Mouse (Mus musculus): Measurements from ENCODE around the gene Hoga1. TPM values are rescaled to one million over a fixed set of nuclear protein-coding genes. Genes with fewer than 3 reads are reported as not detected.

Hoga1 gene
- polyA plus RNA-seq, 1 experiment from 2014 or later, result 97.6 TPM

- TF ChIP-seq CTCF (IDR thresholded peaks at IDR 0.05; ENCODE audit: low read depth), result no peak
- DNase-seq (ENCODE audit: low spot score), result peak; percentile 27
- WGBS, result 83% methylated on average over 15 of the region's 15 CpGs
- H3K4me1 ChIP-seq (replicated peaks; ENCODE audit: insufficient read depth, low read length), result 0 out of 2 replicates have a peak, but pooled peaks cover 3% of the 10 kb centered on the region
- H3K9ac ChIP-seq (ENCODE audit: low read depth, low read length), result no peak overlapping the region
- no peaks in the 10 kb centered on the region for H3K9me3 ChIP-seq (replicated peaks; ENCODE audit: low read length)
- ATAC-seq (replicated peaks; ENCODE audit: low FRiP score, low read depth), result peak; percentile 75
- no peaks in the 10 kb centered on the region for H3K27me3 ChIP-seq (ENCODE audit: insufficient read depth, low read length)
- 0 out of 2 replicates have a peak, but pooled peaks cover 6% of the 10 kb centered on the region for H3K36me3 ChIP-seq (ENCODE audit: insufficient read depth, low read length)
- H3K27ac ChIP-seq, result peak overlapping the region; percentile 51; the same call in 1 of the 2 replicates
- H3K4me2 ChIP-seq (ENCODE audit: low read length), result no peak overlapping the region
- no peak overlapping the region for H3K4me3 ChIP-seq (replicated peaks; ENCODE audit: low read depth, low read length)
These were observed 26.6 kb downstream of the Hoga1 start for GRCm38 (mm10) chr19:42071886-42072608.

- Histone ChIP-seq H3K27me3 (ENCODE audit: insufficient read depth, low read length) (no peaks in the 10 kb centered on the region), H3K4me1 (replicated peaks; ENCODE audit: insufficient read depth, low read length) (0 out of 2 replicates have a peak, but pooled peaks cover 3% of the 10 kb centered on the region), H3K36me3 (ENCODE audit: insufficient read depth, low read length) (0 out of 2 replicates have a peak, but pooled peaks cover 6% of the 10 kb centered on the region), H3K4me2 (ENCODE audit: low read length) (no peak overlapping the region), H3K9me3 (replicated peaks; ENCODE audit: low read length) (no peaks in the 10 kb centered on the region), H3K9ac (ENCODE audit: low read depth, low read length) (no peak overlapping the region), H3K27ac (peak overlapping the region; percentile 51; the same call in 1 of the 2 replicates), H3K4me3 (replicated peaks; ENCODE audit: low read depth, low read length) (no peak overlapping the region)
- 56% methylated on average over 7 of the region's 7 CpGs for WGBS
- ATAC-seq (replicated peaks; ENCODE audit: low FRiP score, low read depth), result peak; percentile 70
- peak; percentile 55 for DNase-seq (ENCODE audit: low spot score)
- TF ChIP-seq CTCF (IDR thresholded peaks at IDR 0.05; ENCODE audit: low read depth), result peak; percentile 62
These were observed 27.4 kb downstream of the Hoga1 start for GRCm38 (mm10) chr19:42072802-42073201.

- WGBS, result 77% methylated on average over 2 of the region's 2 CpGs
- no peak overlapping the region for H3K9ac ChIP-seq (ENCODE audit: low read depth, low read length)
- 0 out of 2 replicates have a peak, but pooled peaks cover 6% of the 10 kb centered on the region for H3K36me3 ChIP-seq (ENCODE audit: insufficient read depth, low read length)
- no peaks in the 10 kb centered on the region for H3K4me1 ChIP-seq (replicated peaks; ENCODE audit: insufficient read depth, low read length)
- H3K27me3 ChIP-seq (ENCODE audit: insufficient read depth, low read length), result no peaks in the 10 kb centered on the region
- peak overlapping the region; percentile 31; the same call in 1 of the 2 replicates for H3K27ac ChIP-seq
- no peak overlapping the region for H3K4me2 ChIP-seq (ENCODE audit: low read length)
- no peak overlapping the region for H3K4me3 ChIP-seq (replicated peaks; ENCODE audit: low read depth, low read length)
- no peaks in the 10 kb centered on the region for H3K9me3 ChIP-seq (replicated peaks; ENCODE audit: low read length)
- DNase-seq (ENCODE audit: low spot score) (no peak), ATAC-seq (replicated peaks; ENCODE audit: low FRiP score, low read depth) (peak; percentile 8; the same call in 1 of the 2 replicates)
- TF ChIP-seq CTCF (IDR thresholded peaks at IDR 0.05; ENCODE audit: low read depth), result no peak
These were observed 29.6 kb downstream of the Hoga1 start for GRCm38 (mm10) chr19:42075051-42075450.

DNA sequence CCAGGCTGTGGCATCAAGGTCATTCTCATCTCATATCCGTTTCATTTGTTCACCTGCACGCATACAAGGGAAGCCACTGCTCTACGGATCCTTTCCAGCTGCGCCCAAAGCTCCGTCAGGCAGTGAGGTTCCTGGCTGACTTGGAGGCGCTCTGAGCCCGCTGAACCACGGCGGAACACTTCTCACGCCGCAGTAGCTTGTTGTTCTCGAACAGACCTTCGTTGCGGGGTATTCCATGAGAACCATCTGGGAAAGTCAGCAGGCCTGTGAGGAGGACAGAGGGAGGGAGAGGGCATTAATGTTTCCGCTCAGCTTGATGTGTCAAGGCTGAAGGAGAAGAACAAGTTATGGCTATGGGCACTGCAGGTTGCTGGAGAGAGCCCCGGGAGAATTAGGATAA, 30.6 kb downstream of the Hoga1 start:
- H3K9me3 ChIP-seq (replicated peaks; ENCODE audit: low read length), result no peaks in the 10 kb centered on the region
- ATAC-seq (replicated peaks; ENCODE audit: low FRiP score, low read depth) (no peak), DNase-seq (ENCODE audit: low spot score) (no peak)
- 0 out of 2 replicates have a peak, but pooled peaks cover 6% of the 10 kb centered on the region for H3K36me3 ChIP-seq (ENCODE audit: insufficient read depth, low read length)
- H3K4me1 ChIP-seq (replicated peaks; ENCODE audit: insufficient read depth, low read length), result no peaks in the 10 kb centered on the region
- 80% methylated on average over 16 of the region's 16 CpGs for WGBS
- H3K4me3 ChIP-seq (replicated peaks; ENCODE audit: low read depth, low read length), result no peak overlapping the region
- no peak overlapping the region for H3K4me2 ChIP-seq (ENCODE audit: low read length)
- no peak overlapping the region for H3K27ac ChIP-seq
- no peak overlapping the region for H3K9ac ChIP-seq (ENCODE audit: low read depth, low read length)
- no peaks in the 10 kb centered on the region for H3K27me3 ChIP-seq (ENCODE audit: insufficient read depth, low read length)
- no peak for TF ChIP-seq CTCF (IDR thresholded peaks at IDR 0.05; ENCODE audit: low read depth)

DNA sequence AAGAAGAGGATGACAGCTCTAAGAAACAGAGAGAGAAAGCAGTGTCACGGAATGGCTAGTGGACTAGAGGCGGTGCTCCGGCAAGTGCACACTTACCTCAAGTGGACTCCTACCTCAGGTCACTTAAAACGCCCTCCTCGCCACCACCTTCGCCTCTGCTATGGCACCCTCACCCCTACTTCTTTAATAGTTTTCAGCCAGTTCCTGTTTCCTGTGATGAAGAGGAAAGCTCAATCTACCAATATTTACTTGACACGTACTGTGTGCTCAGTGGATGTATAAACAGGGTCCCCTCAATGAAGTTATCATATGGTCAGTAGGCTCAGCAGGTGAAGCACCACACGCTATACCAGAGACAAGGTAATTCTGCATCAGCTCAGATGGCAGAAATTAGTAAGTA, 33.2 kb downstream of the Hoga1 start:
- DNase-seq (ENCODE audit: low spot score) (no peak), ATAC-seq (replicated peaks; ENCODE audit: low FRiP score, low read depth) (no peak)
- no peaks in the 10 kb centered on the region for H3K9me3 ChIP-seq (replicated peaks; ENCODE audit: low read length)
- 0 out of 2 replicates have a peak, but pooled peaks cover 6% of the 10 kb centered on the region for H3K36me3 ChIP-seq (ENCODE audit: insufficient read depth, low read length)
- no peak overlapping the region for H3K4me3 ChIP-seq (replicated peaks; ENCODE audit: low read depth, low read length)
- WGBS, result 92% methylated on average over 8 of the region's 8 CpGs
- no peak overlapping the region for H3K4me2 ChIP-seq (ENCODE audit: low read length)
- no peak overlapping the region for H3K27ac ChIP-seq
- H3K9ac ChIP-seq (ENCODE audit: low read depth, low read length), result no peak overlapping the region
- H3K4me1 ChIP-seq (replicated peaks; ENCODE audit: insufficient read depth, low read length), result no peaks in the 10 kb centered on the region
- no peaks in the 10 kb centered on the region for H3K27me3 ChIP-seq (ENCODE audit: insufficient read depth, low read length)
- no peak for TF ChIP-seq CTCF (IDR thresholded peaks at IDR 0.05; ENCODE audit: low read depth)

DNA sequence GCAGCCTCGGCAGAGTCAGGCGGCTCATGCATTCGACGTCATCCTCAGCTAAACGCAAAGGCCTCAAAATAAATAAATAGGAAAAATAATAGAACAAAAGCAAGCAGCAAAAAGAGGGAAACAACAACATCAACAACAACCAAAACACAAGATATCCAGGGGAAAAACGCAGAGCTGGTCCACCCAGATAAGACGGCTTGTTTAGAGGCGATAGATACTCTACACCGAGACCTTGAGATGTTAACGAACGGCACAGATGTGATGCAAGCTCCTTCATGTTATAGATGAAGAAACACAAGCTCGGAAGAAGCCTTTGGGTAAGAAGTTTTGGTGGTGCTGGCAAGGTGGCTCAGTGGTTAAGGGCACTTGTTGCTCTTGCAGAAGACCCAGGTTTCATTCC, 33.6 kb downstream of the Hoga1 start:
- Histone ChIP-seq H3K27ac (no peak overlapping the region), H3K36me3 (ENCODE audit: insufficient read depth, low read length) (0 out of 2 replicates have a peak, but pooled peaks cover 6% of the 10 kb centered on the region), H3K9me3 (replicated peaks; ENCODE audit: low read length) (no peaks in the 10 kb centered on the region), H3K4me1 (replicated peaks; ENCODE audit: insufficient read depth, low read length) (no peaks in the 10 kb centered on the region), H3K4me2 (ENCODE audit: low read length) (no peak overlapping the region), H3K4me3 (replicated peaks; ENCODE audit: low read depth, low read length) (no peak overlapping the region), H3K27me3 (ENCODE audit: insufficient read depth, low read length) (no peaks in the 10 kb centered on the region), H3K9ac (ENCODE audit: low read depth, low read length) (no peak overlapping the region)
- whole genome bisulfite sequencing, result 97% methylated on average over 12 of the region's 12 CpGs
- DNase-seq (ENCODE audit: low spot score) (no peak), ATAC-seq (replicated peaks; ENCODE audit: low FRiP score, low read depth) (no peak)
- no peak for TF ChIP-seq CTCF (IDR thresholded peaks at IDR 0.05; ENCODE audit: low read depth)
